Mouse (Mus musculus): Measurements from ENCODE around the gene Mctp1.
"Not testable (repeated sequence)": the region's sequence is repeated elsewhere in the genome, so short reads cannot be mapped to it uniquely, and the experiment has no call there.

Mctp1 gene

DNA sequence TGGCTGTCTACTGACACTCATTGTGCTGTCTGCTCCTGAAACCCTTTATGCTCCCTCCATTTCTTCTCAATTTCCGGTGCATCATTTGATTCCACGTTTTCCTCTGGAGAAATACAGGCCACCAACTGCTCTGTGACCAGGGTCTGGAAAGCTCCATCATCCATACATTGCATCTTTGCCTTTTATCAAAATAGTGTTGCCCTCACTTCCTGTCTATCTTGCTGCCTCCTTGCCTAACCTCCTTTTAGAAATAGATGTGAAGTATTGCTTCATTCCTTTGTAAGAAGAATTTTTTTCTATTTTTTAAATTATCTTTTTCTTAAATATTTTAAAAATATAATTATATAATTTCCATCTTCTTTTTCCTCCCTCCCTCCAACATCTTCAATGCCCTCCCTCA, 98.7 kb downstream of the Mctp1 start:
- CTCF ChIA-PET = no interaction called here

DNA sequence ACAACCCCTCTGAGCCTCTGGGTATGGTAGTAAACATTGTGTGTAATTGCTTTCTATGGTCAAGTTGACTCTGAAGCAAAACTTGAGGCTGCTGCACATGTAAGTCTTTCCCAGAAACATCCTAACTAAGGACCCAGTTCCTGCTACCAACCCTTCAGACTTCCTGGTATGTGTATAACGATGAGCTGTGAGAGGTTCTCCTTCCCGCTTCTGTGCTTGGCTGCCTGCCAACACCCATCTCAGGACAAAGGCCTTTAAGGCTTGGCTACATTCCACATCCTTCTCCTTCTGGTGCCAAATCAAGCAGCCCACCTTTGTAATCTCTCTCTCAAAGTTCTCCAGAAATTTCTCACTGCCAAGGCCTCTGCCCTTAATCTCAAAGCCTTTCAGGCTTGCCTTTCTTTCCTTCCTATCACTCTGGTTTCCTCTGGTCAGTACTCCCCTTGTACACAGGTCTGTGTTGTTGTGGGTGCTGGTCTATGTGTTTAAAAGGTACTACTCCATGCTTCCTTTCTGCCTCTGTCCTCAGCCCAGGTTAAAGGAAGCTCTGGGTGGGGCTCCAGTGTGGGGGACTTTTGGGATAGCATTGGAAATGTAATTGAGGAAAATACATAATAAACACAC, 99.9 kb downstream of the Mctp1 start:
- CTCF ChIA-PET = no interaction called here

DNA sequence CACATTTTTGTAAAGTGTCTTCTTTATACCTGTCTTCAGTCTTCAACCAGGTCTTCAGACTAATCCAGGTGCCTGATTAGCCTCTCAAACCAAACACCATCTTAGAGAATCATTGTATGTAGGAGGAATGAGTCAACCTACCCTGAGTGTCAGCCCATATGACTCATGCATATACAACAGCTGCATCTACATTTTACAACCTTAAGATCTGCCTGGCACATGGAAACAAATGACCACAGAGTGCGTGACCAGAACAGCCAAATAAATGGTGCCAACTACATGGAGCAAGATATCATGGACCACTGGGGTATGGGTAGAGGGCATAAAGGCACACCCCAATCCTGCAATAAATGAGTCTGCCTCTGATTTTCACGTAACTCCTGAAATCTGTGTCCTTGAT, 131.6 kb downstream of the Mctp1 start:
- CTCF ChIA-PET = no interaction called here

DNA sequence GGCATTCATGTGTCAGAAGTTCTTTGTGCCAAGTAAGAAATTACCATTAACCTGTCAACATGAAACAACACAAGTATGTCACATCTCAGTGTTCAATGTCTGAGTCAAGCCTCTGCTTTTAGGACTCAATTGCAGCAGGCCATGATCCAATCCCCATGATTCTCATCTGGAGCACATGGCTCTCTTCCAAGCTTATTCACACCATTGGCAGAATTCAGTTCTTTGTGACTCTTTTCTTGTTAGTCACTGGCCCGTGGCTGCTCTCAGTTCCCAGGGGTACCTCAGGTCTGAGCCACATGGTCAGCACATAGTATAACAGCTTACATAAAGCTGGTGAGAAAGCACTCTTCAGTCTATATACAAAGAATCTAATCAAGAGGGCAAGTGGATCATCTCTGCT, 138.8 kb downstream of the Mctp1 start:
- CTCF ChIA-PET = no interaction called here

DNA sequence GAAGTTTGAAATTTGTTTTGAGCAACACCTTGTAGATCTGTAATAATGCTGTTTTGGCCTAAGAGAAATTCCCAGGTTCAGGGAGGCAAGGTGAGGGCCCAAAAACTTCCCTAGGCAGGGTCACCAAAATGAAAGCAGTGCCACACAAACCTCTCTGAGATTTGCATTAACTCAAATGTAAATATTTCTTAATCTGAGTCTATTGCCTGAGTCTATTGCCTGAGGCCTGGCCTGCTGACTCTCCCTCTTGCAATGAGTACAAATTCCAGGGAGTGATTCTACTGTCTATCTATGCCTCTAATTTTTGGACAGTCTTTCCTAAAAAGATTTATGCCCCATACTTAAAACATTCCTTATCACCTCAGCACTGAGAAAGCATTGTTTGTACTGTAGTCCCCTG, 143.0 kb downstream of the Mctp1 start:
- CTCF ChIA-PET = no interaction called here

DNA sequence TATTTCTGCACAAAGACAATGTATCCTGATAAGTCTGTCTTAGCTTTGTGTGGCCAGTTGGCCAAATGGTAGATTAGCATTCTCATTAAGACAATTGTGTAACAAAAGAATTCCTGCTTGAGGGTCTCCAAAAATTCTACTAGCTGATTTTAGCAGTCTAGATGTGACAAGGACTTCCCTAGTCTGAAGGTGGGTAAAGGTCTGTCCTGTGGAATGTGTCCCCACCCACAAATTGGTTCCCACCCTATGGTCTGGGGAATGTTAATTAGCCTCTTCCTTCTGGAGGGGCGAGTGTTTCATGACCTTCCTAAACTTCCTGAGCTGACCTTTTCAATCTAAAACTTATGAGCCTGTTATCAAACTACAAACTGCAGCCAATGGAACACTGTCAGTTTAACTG, 143.4 kb downstream of the Mctp1 start:
- CTCF ChIA-PET = no interaction called here

DNA sequence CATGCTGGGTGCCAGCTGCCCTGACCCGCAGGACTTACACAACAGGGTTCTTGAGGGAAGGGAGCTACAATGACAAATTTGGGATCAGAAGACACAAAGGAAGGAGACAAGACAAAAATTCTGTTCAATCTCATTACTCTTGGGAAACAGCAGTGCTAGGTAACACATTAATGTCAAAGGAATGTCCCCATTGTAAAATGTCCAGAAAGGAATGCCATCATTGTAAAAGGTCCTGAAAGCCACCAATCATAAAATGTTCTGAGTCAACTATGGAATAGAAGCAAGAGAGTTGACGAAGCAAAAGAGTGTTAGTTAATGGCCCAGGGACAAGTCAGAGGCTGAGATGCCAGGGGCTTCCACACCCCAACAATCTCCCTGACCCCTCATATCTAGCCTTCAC, 145.6 kb downstream of the Mctp1 start:
- CTCF ChIA-PET = no interaction called here

DNA sequence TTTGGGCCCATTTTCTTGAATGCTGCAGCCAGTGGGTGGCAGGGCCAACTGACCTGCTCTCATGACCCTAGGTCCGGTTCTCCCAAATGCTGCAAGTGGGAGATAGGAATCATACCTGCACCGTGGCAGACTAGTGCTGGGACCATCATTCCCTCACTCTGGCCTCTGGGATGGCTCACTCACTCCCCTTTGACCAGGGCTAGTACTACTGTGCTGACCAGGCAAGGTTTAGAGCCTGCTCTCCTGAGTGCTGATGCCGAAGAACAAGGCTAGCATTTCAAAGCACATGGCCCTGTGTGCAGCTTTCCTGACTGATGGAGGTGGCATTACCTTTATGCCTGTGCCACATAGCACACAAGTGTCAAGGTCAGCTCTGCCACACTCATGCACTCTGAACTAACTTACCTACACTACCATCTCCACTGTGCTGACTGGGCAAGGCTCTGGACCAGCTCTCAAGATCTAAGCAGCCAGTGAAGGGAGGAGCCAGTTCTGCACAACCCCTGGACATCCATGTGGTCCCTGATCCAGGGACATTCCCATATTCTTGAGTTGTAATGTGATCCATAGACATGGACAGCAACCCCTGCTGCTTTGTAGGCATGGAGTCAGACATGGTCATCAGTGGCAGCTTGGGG, 146.7 kb downstream of the Mctp1 start:
- CTCF ChIA-PET = no interaction called here

DNA sequence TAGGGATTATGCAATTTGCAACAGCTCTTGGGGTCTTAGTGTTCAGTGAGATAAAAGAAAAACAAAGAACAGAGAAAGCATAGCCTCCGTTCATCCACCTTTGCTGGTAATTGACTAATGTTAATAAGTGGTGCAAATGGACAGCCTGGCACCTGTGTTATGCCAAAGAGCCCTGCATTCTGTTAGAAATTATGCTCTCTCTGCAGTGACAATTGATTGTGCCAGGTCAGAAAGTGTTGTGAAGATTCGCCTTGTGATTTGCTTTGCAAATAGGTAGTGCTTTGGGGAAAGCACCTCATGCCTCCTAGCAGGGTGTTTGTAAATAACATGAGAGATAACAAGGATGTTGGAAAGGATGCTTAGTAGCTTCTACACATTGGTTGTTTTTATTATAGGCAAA, 163.5 kb downstream of the Mctp1 start:
- CTCF ChIA-PET = no interaction called here

DNA sequence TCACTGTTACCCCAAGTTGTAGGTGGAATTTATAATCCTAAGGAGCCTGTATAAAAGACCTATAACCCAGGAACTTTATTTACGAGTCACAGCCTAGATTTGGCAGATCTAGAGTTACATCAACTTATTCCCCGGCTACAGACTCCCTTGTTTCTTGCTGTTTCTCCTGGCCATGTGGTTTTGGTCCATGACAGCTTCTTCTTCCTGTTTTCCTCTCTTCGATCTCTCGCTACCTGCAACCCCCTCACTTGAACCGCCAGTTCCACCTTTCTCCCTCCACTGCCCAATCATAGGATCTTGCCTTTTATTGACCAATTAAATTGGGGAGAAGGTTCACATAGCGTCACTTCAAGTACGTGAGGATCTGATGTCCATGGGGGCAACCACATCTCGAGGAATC, 176.6 kb downstream of the Mctp1 start:
- CTCF ChIA-PET = no interaction called here

DNA sequence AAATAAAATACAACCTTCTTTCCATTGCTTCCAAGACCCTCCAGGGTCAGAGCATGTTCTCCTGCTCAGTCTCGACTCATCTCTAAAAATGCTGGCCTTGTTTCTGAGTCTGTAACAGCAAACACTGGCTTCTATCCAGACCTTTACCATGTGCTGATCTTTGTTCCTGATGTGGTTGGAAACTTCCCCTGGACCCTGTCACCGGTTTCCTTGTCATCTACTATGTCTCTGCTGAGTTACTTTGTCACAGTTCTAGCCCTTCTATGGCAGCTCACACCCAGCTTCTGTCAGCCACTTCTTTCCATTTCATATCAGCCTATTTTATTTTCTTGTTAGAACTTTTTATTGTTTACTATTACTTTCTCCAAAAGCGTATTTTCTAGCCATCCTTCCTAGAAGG, 177.3 kb downstream of the Mctp1 start:
- CTCF ChIA-PET = no interaction called here

DNA sequence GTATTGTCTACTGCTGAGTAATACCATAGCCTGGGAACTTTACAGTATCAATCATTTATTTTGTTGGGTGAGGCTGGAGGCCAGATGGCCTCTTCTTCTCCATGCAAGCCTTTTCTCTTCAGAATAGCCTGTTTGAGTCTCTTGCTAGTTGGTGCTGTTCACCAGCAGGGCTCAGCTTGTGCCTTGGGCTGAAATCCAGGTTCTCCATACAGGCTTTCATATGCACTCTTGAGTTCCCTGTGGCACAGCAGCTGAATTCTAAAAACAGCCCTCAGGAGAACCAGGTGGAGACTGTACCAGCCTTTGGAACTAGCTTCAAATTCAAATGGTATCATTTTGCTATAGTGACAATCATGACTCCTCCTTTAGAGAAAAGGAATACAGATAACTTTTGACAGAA, 179.7 kb downstream of the Mctp1 start:
- CTCF ChIA-PET = no interaction called here

DNA sequence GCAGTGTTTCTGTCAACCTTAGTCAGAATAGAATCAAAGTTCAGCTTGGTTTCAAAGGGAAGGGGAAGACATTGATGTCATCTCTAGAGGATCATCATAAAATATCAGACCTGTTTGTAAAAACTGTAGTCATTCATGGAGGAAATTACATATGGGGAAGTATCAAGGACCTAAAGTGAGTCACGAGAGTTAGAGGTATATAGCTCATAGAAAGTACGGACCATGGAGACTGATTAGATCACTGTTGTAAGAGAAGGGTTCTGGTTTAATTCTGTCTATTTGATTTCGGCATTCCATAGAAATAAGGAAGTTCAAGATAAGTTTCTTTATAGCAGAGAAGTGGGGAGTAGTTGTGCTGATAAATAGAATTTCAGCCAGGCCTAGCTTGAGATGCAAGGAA, 181.7 kb downstream of the Mctp1 start:
- CTCF ChIA-PET = no interaction called here

DNA sequence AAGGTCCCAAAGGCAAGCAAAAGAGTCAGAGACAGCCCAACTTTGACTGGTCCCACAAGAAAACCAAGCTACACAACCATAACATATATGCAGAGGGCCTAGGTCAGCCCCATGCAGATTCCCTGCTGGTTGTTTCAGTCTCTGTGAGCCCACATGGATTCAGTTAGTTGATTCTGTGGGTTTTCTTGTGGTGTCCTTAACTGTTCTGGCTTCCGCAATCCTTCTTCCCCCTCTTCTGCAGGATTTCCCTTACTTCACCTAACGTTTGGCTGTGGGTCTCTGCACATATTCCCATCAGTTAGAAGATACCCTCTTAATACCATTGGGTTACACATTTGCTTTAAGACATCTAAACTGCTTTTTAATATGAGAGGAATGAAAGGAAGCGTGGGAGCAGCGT, 183.1 kb downstream of the Mctp1 start:
- CTCF ChIA-PET = no interaction called here

DNA sequence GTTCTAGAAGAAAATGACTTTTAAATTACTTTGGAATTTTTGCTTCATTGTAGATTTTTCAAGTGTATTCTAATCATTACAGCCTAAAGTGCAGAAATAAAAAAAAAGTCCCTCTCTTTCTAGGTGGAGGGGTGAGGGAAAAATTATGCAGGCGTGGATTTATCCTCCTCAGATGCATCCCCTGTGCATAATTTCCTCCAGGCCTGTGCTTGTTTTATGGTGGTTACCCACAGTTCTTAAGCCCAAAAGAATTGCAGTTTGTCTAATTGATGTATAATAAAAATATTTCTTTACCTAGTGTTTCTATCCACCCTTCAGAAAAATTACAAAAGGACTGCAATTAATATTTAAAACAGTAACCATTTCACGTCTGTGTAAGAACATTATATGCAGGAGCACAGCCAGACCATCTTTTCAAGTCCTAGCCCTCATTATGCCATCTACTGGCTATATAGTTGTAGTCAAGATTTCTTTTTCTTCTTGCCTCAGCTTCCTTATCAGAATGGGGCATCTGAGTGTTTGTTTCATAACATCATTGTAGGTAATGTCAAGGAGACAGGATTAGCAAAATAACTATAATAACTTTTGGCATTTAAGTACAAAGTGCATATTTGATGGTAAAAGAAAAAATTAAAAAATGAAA, 184.4 kb downstream of the Mctp1 start:
- CTCF ChIA-PET = no interaction called here

DNA sequence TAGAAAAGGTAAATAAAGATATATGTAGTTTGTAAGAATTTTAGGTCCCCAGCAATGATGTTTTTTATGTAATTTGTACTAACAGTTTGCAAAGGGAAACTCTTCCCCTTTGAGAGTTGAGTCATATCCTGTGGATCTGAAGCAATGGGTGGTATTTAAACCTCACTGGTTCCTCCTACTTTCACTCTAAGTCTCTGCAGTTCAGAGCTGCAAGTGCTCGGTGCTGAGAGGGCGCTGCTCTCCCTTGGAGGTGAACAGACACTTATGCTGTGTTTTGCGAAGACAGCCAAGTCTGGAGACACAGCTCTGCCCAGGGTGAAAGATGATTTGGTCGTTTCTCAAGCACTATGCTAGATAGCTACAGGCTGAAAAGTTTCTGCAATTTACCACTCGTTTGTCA, 195.1 kb downstream of the Mctp1 start:
- CTCF ChIA-PET = no interaction called here

DNA sequence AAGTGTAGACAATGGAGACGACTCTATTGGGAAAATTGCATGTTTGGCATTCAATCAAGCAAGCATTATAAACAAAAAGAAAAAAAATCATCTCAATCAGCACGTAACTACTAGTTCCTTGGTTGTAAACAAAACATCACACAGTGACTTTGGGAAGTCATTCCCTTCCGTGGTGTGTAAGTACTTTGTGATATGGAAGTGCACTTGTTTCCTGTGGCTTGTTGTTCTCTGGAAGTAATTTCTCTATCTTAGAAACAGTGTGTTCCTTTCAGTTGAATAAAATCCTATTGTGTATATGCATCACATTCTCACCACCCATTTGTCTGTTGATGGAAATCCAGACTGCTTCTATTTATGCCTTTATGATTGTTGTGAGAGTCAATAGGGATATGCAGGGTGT, 201.1 kb downstream of the Mctp1 start:
- CTCF ChIA-PET = no interaction called here

DNA sequence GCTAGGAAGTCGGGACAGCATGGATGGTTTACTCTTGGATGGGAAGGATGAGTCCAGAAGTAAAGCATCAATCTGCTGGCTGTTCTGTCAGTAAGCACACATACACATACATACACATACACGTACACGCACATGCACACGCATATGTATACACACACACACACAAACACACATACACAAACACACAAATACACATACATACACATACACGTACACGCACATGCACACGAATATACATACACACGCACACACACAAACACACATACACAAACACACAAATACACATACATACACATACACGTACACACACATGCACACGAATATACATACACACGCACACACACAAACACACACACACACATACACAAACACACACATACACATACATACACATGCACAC, 206.4 kb downstream of the Mctp1 start:
- CTCF ChIA-PET = not testable (repeated sequence)

DNA sequence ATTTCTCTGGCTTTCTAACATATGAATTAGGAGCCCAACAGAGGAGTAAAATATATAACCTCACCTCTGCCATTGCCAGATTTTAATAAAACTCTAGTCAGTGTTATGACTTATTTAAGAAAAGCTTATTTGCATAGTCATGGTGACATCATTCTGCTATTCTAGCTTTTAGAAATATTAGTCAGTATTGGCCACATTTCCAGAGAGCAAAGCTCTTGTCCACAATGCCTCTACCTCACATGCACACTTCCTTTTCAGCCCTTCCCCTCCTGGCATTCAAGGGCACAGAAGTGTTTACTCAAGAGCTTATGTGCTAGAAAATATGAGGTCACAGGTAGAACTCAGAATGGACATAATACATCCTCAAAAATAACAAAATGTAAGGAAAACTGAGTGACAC, 206.9 kb downstream of the Mctp1 start:
- CTCF ChIA-PET = no interaction called here

DNA sequence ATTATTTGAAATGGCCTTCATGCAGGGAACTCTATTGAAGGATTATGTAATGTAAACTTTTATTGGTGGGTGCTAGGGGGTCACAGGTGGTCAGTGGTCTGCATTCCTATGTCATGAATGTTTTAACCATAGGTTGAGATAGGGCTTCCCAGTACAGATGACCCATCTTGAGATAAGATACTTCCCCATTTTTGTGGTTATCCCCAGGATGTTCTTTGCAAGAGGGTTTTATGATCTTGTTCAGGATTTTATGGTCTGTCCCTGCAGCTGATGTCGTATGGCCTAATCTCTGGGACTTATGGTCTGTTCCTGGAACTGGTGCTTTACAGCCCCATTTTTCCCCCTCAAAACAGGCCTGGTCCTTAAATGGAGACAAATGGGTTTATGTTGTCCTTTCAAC, 207.4 kb downstream of the Mctp1 start:
- CTCF ChIA-PET = no interaction called here

DNA sequence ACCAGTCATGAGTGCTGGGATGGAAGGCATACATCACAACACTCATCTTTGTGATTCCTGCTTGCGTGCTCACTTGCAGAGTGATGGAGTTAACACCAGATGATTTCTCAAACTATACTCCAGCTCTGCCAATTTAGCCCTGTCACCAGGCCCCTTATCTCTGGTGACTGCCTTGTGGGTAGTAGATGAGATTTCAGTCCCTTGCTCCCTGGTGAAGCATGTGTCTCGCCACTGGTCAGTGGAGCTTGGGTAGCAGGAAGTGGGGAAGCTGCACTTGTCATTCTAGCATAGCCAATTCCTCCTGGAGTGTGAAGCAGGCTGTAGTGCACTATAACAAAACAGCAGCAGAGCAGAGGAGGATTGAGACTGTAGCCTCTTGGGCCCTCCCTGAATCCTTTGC, 208.6 kb downstream of the Mctp1 start:
- CTCF ChIA-PET = no interaction called here

DNA sequence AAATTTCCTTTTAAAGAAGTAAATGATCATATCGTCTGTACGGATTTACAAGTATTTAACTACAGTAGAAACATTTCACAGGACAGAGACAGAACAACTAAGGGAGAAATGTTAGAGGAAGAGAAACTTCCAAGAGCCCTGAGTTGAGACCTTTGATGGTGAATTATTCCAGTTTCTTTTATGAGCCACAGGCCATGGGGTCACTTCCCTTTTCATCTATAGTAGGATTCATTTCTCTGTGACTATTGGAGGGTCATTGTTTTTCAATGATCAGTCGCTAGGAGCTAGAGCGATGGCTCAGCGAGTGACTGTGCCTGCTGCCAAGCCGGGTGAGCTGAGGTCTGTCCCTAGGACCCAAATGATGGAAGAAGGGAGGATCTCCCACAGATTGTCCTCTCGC, 212.7 kb downstream of the Mctp1 start:
- CTCF ChIA-PET = no interaction called here

DNA sequence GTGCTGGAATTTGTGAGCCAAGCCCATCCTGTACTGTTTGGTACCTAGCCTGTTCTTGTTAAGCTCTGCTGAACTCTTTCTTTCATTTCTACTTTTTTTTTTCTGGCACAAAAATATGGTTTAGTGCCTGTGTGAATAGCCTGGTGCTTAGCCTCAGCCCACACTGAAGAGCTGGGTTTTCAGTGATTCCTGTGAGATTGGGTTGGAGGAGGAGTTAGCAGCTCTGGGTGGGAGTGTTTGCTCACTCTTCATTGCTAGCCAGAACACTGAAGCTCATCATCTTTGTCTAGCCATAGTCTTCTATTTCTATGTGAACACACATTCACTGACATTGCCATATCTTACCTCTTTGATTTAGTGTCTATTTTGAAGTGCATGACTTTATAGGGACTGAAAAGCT, 225.1 kb downstream of the Mctp1 start:
- CTCF ChIA-PET = no interaction called here

DNA sequence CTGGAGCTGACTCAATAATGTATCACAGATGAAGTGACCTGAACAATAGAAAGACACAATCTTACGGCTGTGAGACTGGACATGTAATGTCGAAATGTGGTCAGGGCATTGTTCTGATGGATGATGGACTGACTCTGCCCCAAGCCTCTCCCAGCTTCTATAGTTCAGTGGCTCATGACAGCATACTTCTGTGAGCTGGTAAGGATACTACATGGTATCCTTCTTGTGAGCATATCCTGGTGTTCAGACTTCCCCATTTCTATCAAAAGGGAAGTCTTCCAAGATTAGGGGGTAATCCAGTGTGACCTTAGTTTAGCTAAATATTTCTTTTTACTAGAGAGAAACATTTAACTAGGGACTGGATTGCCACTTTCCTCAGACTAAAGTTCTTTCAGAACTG, 227.2 kb downstream of the Mctp1 start:
- CTCF ChIA-PET = interaction anchor here (0.7 kb wide), 1 partner anchor 684 kb away, joined by 3 read pairs; no protein-coding TSS in a partner anchor
